Mouse (Mus musculus) left cerebral cortex, postnatal 4 days (tissue): ENCODE measurements around the gene Zpbp2. TPM values are rescaled to one million over a fixed set of nuclear protein-coding genes. Genes with fewer than 3 reads are reported as not detected.
"Not testable (repeated sequence)": the region's sequence is repeated elsewhere in the genome, so short reads cannot be mapped to it uniquely, and the experiment has no call there.

Source experiments
- DNase-seq: peaks from one replicate; pipeline ENCODE4 v3.0.0-alpha.2; 2022
- intact Hi-C: fragments of 180-260 bp; cut with DNase I; formaldehyde crosslinking; loops from one replicate; pipeline ENCODE4 v1.15.1; 2025
- total RNA-seq, 2 experiments: library from RNA; stranded (reverse); gene quantifications; 2 replicates each; pipeline ENCODE4 v1.2.3; 2021

Gene Zpbp2
- total RNA-seq, 2 experiments from 2014 or later = not detected

GRCm38 (mm10) chr11:98587684-98588546, 37.0 kb downstream of the Zpbp2 start:
- intact Hi-C loops = no loop called here
- peak; percentile 65 for DNase-seq

- intact Hi-C loops = no loop called here
- no peak for DNase-seq
Observed at GRCm38 (mm10) chr11:98588833-98589281, 38.0 kb downstream of the Zpbp2 start.

GRCm38 (mm10) chr11:98589306-98589705, 38.4 kb downstream of the Zpbp2 start:
- DNase-seq = no peak
- intact Hi-C loops = no loop called here

- intact Hi-C loops = no loop called here
- peak; percentile 27 for DNase-seq
Observed at GRCm38 (mm10) chr11:98590548-98591445, 39.9 kb downstream of the Zpbp2 start.

GRCm38 (mm10) chr11:98595021-98595420, 44.1 kb downstream of the Zpbp2 start:
- DNase-seq = no peak
- intact Hi-C loops = no loop called here

GRCm38 (mm10) chr11:98595473-98595872, 44.6 kb downstream of the Zpbp2 start:
- no peak for DNase-seq
- intact Hi-C loops = no loop called here

GRCm38 (mm10) chr11:98595955-98596354, 45.1 kb downstream of the Zpbp2 start:
- intact Hi-C loops = no loop called here

GRCm38 (mm10) chr11:98597363-98597762, 46.5 kb downstream of the Zpbp2 start:
- intact Hi-C loops = no loop called here
- peak; percentile 49 for DNase-seq

More at GRCm38 (mm10) chr11:98595955-98596354, 45.1 kb downstream of the Zpbp2 start:
- DNase-seq = no peak

GRCm38 (mm10) chr11:98597991-98598390, 47.1 kb downstream of the Zpbp2 start, which contains the start of gene Lrrc3c:
TSS of gene Lrrc3c (plus strand) at chr11:98598291.
- intact Hi-C loops = no loop called here
- no peak for DNase-seq

- intact Hi-C loops = no loop called here
- DNase-seq = peak; percentile 67
Observed at GRCm38 (mm10) chr11:98598851-98599290, 48.0 kb downstream of the Zpbp2 start.

GRCm38 (mm10) chr11:98599291-98599690, 48.4 kb downstream of the Zpbp2 start:
- intact Hi-C loops = no loop called here
- peak; percentile 24 for DNase-seq

- intact Hi-C loops = no loop called here
Observed at GRCm38 (mm10) chr11:98602090-98602690, 51.3 kb downstream of the Zpbp2 start.

GRCm38 (mm10) chr11:98603953-98604352, 53.1 kb downstream of the Zpbp2 start:
- no peak for DNase-seq
- intact Hi-C loops = no loop called here

More at GRCm38 (mm10) chr11:98602090-98602690, 51.3 kb downstream of the Zpbp2 start:
- no peak for DNase-seq

GRCm38 (mm10) chr11:98604911-98605310, 54.0 kb downstream of the Zpbp2 start:
- DNase-seq = not testable (repeated sequence)
- intact Hi-C loops = loop anchor here (5.0 kb wide), 1 partner anchor 72 kb away; no protein-coding TSS in a partner anchor

- no peak for DNase-seq
- intact Hi-C loops = loop anchor here (5.0 kb wide), 1 partner anchor 71 kb away; no protein-coding TSS in a partner anchor
Observed at GRCm38 (mm10) chr11:98606763-98607162, 55.9 kb downstream of the Zpbp2 start.

Other genes with a start within 250 kb of the Zpbp2 start
- gene Neurod2, start 221.4 kb upstream of the Zpbp2 start, total RNA-seq = 100 to 1,000 TPM; 125 to 133 TPM
- 10 to 100 TPM; 52.3 to 53.4 TPM for gene Ppp1r1b, start 202.7 kb upstream of the Zpbp2 start, total RNA-seq
- gene Stard3, start 192.7 kb upstream of the Zpbp2 start, total RNA-seq = 10 to 100 TPM; 21.3 to 26.0 TPM
- under 1 TPM; 0.56 to 0.64 TPM for gene Tcap, start 167.3 kb upstream of the Zpbp2 start, total RNA-seq
- 1 to 10 TPM in 1 of 2 experiments, not detected in 1; 1.0 TPM for gene Pnmt, start 164.6 kb upstream of the Zpbp2 start, total RNA-seq
- gene Pgap3, start 150.6 kb upstream of the Zpbp2 start, total RNA-seq = 1 to 10 TPM; 7.6 to 9.2 TPM
- gene Erbb2, start 138.6 kb upstream of the Zpbp2 start, total RNA-seq = 1 to 10 TPM; 3.9 to 4.1 TPM
- 100 to 1,000 TPM; 111 to 118 TPM for gene Mien1, start 112.1 kb upstream of the Zpbp2 start, total RNA-seq
- 1 to 10 TPM; 2.2 to 2.3 TPM for gene Grb7, start 104.7 kb upstream of the Zpbp2 start, total RNA-seq
- under 1 TPM; 0.38 to 0.46 TPM for gene Ikzf3, start 5.1 kb upstream of the Zpbp2 start, total RNA-seq
- gene Ormdl3, start 36.3 kb downstream of the Zpbp2 start, total RNA-seq = 10 to 100 TPM; 60.7 to 64.9 TPM
- gene Lrrc3c, start 47.2 kb downstream of the Zpbp2 start, total RNA-seq = not detected
- 10 to 100 TPM; 24.2 to 26.4 TPM for gene Gm12355, start 74.6 kb downstream of the Zpbp2 start, total RNA-seq
- not detected for gene Gsdma3, start 75.3 kb downstream of the Zpbp2 start, total RNA-seq
- not detected for gene Gsdma2, start 95.7 kb downstream of the Zpbp2 start, total RNA-seq
- gene Gsdma, start 113.3 kb downstream of the Zpbp2 start, total RNA-seq = not detected
- 100 to 1,000 TPM; 131 to 145 TPM for gene Psmd3, start 131.5 kb downstream of the Zpbp2 start, total RNA-seq
- not detected for gene Csf3, start 150.2 kb downstream of the Zpbp2 start, total RNA-seq
- gene Med24, start 178.3 kb downstream of the Zpbp2 start, total RNA-seq = 10 to 100 TPM; 96.8 to 99.4 TPM
- gene Thra, start 189.5 kb downstream of the Zpbp2 start, total RNA-seq = 1,000 to 10,000 TPM; 1,274 to 1,289 TPM
- gene Nr1d1, start 224.2 kb downstream of the Zpbp2 start, total RNA-seq = 10 to 100 TPM; 31.9 TPM
- 100 to 1,000 TPM; 163 to 166 TPM for gene Msl1, start 244.4 kb downstream of the Zpbp2 start, total RNA-seq